Mouse (Mus musculus) CH12.LX (cell line): Measurements from ENCODE around the gene Olfr922.

Source experiments
- CHD1 ChIP-seq: IDR thresholded peaks from 2 replicates; pipeline ENCODE4 v1.6.1; 2012; ENCODE audit warnings: low read depth, low read length, improper control_type of control experiment, inconsistent platforms
- CTCF ChIP-seq, 2 experiments: IDR thresholded peaks in 1 of 2; conservative IDR thresholded peaks in 1 of 2; 2 replicates each; pipeline ENCODE4 v1.5.1; 2011 to 2012; ENCODE audit warnings: low read depth in 2 of 2, low read length in 2 of 2, improper control_type of control experiment in 1 of 2, inconsistent platforms in 1 of 2, mild to moderate bottlenecking in 1 of 2, moderate library complexity in 1 of 2
- E2F4 ChIP-seq: IDR thresholded peaks from 2 replicates; pipeline ENCODE4 v1.6.1; 2011; ENCODE audit warnings: low read depth, low read length, improper control_type of control experiment; ENCODE audit not compliant: insufficient replicate concordance
- EP300 ChIP-seq: IDR thresholded peaks from 2 replicates; pipeline ENCODE4 v1.6.1; 2011; ENCODE audit warnings: low read length, improper control_type of control experiment
- GABPA ChIP-seq: IDR thresholded peaks from 2 replicates; pipeline ENCODE4 v1.6.1; 2012; ENCODE audit warnings: low read depth, low read length, improper control_type of control experiment, inconsistent platforms; ENCODE audit not compliant: insufficient replicate concordance
- MAFK ChIP-seq: IDR thresholded peaks from 2 replicates; pipeline ENCODE4 v1.6.1; 2011; ENCODE audit warnings: low read length, improper control_type of control experiment; ENCODE audit not compliant: insufficient replicate concordance
- MAX ChIP-seq: IDR thresholded peaks from 2 replicates; pipeline ENCODE4 v1.6.1; 2011; ENCODE audit warnings: low read length, improper control_type of control experiment
- MEF2A ChIP-seq: IDR thresholded peaks from 2 replicates; pipeline ENCODE4 v1.6.1; 2014; ENCODE audit warnings: low read depth, mild to moderate bottlenecking, inconsistent platforms, low read length, improper control_type of control experiment, borderline replicate concordance
- MXI1 ChIP-seq: IDR thresholded peaks from 2 replicates; pipeline ENCODE4 v1.6.1; 2011; ENCODE audit warnings: mild to moderate bottlenecking, low read depth, low read length, improper control_type of control experiment
- NRF1 ChIP-seq: IDR thresholded peaks from 2 replicates; pipeline ENCODE4 v1.6.1; 2014; ENCODE audit warnings: low read depth, mild to moderate bottlenecking, inconsistent platforms, low read length, improper control_type of control experiment, moderate library complexity
- POLR2A ChIP-seq: IDR thresholded peaks from 2 replicates; pipeline ENCODE4 v1.6.1; 2011; ENCODE audit warnings: low read depth, mild to moderate bottlenecking, improper control_type of control experiment, low read length
- SIN3A ChIP-seq: IDR thresholded peaks from 2 replicates; pipeline ENCODE4 v1.6.1; 2012; ENCODE audit warnings: low read length, improper control_type of control experiment, inconsistent platforms
- TBP ChIP-seq: conservative IDR thresholded peaks from 2 replicates; pipeline ENCODE4 v1.6.1; 2011; ENCODE audit warnings: low read depth, low read length, improper control_type of control experiment
- ZKSCAN1 ChIP-seq: IDR thresholded peaks from 2 replicates; pipeline ENCODE4 v1.6.1; 2012; ENCODE audit warnings: low read depth, inconsistent platforms, low read length, improper control_type of control experiment, borderline replicate concordance

- TF ChIP-seq MXI1, result no peak
- TF ChIP-seq TBP, result no peak
- TF ChIP-seq MAFK, result no peak
- no peak for TF ChIP-seq MAX
- TF ChIP-seq EP300, result no peak
- no peak for TF ChIP-seq ZKSCAN1
- no peak for TF ChIP-seq CHD1
- no peak for TF ChIP-seq CTCF (conservative IDR thresholded peaks at IDR 0.05 in 1 of 2, IDR thresholded peaks at IDR 0.05 in 1 of 2; ENCODE audit: low read depth in 2 of 2, low read length in 2 of 2)
- no peak for TF ChIP-seq E2F4
- TF ChIP-seq MEF2A, result no peak
- no peak for TF ChIP-seq POLR2A
- no peak for TF ChIP-seq NRF1
- no peak for TF ChIP-seq GABPA
- TF ChIP-seq SIN3A, result no peak
Measured at GRCm38 (mm10) chr9:38826245-38826644, 11.8 kb downstream of the Olfr922 start, which contains the start of gene Olfr923.
